Mouse (Mus musculus): ENCODE measurements around the gene Cdc5l. TPM values are rescaled to one million over a fixed set of nuclear protein-coding genes. Genes with fewer than 3 reads are reported as not detected.
"Not testable (repeated sequence)": the region's sequence is repeated elsewhere in the genome, so short reads cannot be mapped to it uniquely, and the experiment has no call there.

The Cdc5l gene
- polyA plus RNA-seq, 1 experiment from 2014 or later: 27.8 TPM

DNA sequence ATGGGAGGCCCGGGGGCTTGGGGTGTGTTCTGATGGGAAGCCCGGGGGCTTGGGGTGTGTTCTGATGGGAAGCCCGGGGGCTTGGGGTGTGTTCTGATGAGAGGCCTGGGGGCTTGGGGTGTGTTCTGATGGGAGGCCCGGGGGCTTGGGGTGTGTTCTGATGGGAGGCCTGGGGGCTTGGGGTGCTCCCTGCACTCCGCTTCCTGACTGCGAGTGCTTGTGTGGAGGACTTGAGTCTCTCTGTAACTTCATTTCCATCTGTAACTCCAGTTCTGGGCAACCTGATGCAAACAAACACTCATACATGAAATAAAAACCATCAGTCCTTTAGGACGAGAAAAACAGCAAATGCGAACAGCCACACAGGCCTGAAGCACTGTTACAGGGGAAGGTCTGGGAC lies 25.5 kb upstream of the Cdc5l start:
- WGBS (ENCODE audit: insufficient replicate concordance): 69% methylated on average over 8 of the region's 8 CpGs
- H3K27me3 ChIP-seq: no peaks in the 10 kb centered on the region
- no peaks in the 10 kb centered on the region for H3K9me3 ChIP-seq (replicated peaks)
- H3K36me3 ChIP-seq (replicated peaks): no peaks in the 10 kb centered on the region
- no peak overlapping the region for H3K4me3 ChIP-seq (replicated peaks)
- ATAC-seq (ENCODE audit: insufficient read depth): no peak
- H3K4me1 ChIP-seq (replicated peaks): no peaks in the 10 kb centered on the region
- H3K9ac ChIP-seq: no peak overlapping the region
- H3K27ac ChIP-seq (replicated peaks): no peak overlapping the region
- no peak overlapping the region for H3K4me2 ChIP-seq

DNA sequence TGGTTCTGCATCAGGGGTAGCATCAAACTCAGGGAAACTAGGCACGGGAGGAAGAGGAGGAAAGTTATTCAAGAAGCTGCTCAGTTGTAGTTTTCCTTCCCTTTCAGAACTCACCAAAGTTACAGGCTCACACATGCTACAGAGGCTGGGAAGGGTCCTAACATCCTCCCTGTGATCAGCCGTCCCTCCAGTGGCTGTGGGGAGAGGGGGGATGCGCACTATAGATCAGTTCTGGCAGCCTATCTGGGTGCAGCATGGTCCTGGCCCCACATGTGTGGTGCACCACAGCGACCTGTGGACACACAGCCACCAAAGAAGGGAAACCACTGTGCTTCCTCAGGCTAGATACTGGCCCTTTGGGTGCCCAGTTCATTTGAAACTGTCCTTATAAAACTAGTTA lies 25.0 kb upstream of the Cdc5l start:
- WGBS (ENCODE audit: insufficient replicate concordance): 55% methylated on average over 4 of the region's 4 CpGs
- ATAC-seq (ENCODE audit: insufficient read depth): no peak
- H3K9ac ChIP-seq: no peak overlapping the region
- no peaks in the 10 kb centered on the region for H3K27me3 ChIP-seq
- H3K4me2 ChIP-seq: no peak overlapping the region
- H3K27ac ChIP-seq (replicated peaks): no peak overlapping the region
- no peak overlapping the region for H3K4me3 ChIP-seq (replicated peaks)
- no peaks in the 10 kb centered on the region for H3K36me3 ChIP-seq (replicated peaks)
- no peaks in the 10 kb centered on the region for H3K9me3 ChIP-seq (replicated peaks)
- no peaks in the 10 kb centered on the region for H3K4me1 ChIP-seq (replicated peaks)

DNA sequence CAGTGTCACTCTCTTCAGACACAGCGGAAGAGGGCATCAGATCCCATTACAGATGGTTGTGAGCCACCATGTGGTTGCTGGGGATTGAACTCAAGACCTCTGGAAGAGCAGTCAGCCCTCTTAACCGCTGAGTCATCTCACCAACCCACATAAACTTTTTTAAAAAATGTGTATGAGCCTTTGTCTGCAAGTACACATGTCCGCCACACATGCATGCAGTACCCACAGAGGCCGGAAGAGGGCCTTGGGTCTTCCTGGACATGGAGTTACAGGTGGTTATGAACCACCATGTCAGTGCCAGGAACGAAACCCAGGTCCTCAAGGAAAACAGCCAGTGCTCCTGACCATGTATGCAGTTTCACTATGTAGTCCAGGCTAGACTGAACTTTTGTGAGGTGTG lies 23.9 kb upstream of the Cdc5l start:
- ATAC-seq (ENCODE audit: insufficient read depth): no peak
- no peak overlapping the region for H3K4me3 ChIP-seq (replicated peaks)
- WGBS (ENCODE audit: insufficient replicate concordance): 69% methylated on average over 5 of the region's 5 CpGs
- H3K27me3 ChIP-seq: no peaks in the 10 kb centered on the region
- no peak overlapping the region for H3K9ac ChIP-seq
- no peak overlapping the region for H3K4me2 ChIP-seq
- no peaks in the 10 kb centered on the region for H3K36me3 ChIP-seq (replicated peaks)
- no peaks in the 10 kb centered on the region for H3K9me3 ChIP-seq (replicated peaks)
- H3K4me1 ChIP-seq (replicated peaks): no peaks in the 10 kb centered on the region
- H3K27ac ChIP-seq (replicated peaks): no peak overlapping the region

DNA sequence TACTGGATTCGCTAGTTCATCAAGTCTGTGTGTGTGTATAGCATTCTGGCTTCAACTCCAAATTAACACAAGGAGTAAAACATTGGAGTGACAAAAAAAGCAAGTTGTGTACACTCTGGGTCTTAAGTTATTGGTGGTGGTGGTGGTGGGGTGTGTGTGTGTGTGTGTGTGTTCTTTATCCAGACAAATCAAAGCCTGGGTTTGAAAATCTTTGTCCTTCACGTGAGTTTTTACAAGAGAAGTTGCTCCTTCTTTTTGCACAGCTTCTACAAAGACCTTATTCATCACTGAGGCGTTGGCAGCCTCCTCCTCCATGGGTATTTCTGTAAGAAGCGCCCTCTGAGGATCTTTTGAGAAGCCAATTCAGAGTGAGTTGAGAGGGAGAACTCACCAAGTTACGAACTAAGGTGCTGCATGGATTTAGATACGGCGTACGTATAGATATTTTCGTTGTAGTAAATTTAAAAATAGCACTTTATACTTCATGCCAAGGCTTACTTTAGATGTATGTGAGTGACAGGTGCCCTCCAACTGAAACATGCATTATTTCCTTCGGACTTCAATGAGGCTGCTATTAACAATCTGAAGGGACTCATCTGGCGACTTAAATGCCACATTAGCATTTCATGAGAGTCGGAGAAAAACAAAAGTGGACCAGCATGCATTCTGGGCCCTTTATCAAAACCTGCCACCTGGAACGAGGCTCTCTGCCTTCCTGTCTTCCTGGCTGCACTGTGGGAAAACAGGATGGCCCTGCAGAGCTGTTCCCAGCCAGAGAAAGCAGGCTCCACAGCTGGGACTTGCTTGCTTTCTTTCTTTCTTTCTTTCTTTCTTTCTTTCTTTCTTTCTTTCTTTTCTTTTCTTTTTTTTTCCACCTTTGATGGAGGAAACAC lies 23.0 kb upstream of the Cdc5l start:
- H3K4me1 ChIP-seq (replicated peaks): no peaks in the 10 kb centered on the region
- no peaks in the 10 kb centered on the region for H3K27me3 ChIP-seq
- H3K4me2 ChIP-seq: no peak overlapping the region
- no peaks in the 10 kb centered on the region for H3K36me3 ChIP-seq (replicated peaks)
- no peak for ATAC-seq (ENCODE audit: insufficient read depth)
- no peaks in the 10 kb centered on the region for H3K9me3 ChIP-seq (replicated peaks)
- no peak overlapping the region for H3K9ac ChIP-seq
- no peak overlapping the region for H3K27ac ChIP-seq (replicated peaks)
- no peak overlapping the region for H3K4me3 ChIP-seq (replicated peaks)
- WGBS (ENCODE audit: insufficient replicate concordance): 61% methylated on average over 13 of the region's 13 CpGs

DNA sequence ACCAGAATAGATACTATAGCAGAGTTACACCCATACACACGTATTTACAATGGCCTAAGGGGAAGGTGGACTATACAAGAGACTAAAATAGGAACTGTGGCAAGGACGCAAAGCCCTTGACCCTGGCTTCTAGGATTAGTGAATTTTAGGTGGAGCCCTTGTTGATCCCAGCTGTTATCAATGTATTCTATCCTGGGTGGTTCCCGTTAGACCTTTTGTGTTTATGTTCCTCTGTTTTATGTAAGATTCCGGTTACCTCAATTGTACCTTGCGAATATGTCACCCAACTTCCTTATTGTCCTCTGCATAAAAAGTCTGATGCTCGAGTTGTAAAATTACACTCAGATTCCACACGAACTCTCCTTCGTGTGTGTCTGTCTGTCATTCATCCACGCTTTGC lies 22.2 kb upstream of the Cdc5l start:
- H3K4me1 ChIP-seq (replicated peaks); ATAC-seq (ENCODE audit: insufficient read depth): not testable (repeated sequence)
- 71% methylated on average over 8 of the region's 9 CpGs for WGBS (ENCODE audit: insufficient replicate concordance)

DNA sequence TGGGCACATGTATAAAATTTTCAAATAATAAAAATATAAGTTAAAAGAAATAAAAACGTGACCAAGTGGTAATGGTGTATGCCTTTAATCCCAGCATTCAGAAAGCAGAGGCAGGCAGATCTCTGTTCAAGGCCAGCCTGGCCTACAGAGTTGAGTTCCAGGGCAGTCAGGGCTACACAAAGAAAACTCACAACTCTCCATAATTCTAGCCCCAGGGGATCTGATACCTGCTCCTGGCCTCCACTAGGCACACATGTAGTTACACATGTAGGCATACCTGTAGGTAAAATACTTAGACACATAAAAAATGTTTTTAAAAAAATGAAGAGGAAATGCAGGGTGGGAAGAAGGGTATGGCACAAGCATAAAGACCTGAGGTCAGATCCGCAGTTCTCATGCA lies 21.3 kb upstream of the Cdc5l start:
- no peak overlapping the region for H3K9ac ChIP-seq
- 72% methylated on average over 2 of the region's 2 CpGs for WGBS (ENCODE audit: insufficient replicate concordance)
- ATAC-seq (ENCODE audit: insufficient read depth): no peak

More for the DNA sequence above, 22.2 kb upstream of the Cdc5l start:
- H3K9me3 ChIP-seq (replicated peaks); H3K9ac ChIP-seq; H3K4me2 ChIP-seq; H3K36me3 ChIP-seq (replicated peaks); H3K27me3 ChIP-seq; H3K27ac ChIP-seq (replicated peaks); H3K4me3 ChIP-seq (replicated peaks): not testable (repeated sequence)

DNA sequence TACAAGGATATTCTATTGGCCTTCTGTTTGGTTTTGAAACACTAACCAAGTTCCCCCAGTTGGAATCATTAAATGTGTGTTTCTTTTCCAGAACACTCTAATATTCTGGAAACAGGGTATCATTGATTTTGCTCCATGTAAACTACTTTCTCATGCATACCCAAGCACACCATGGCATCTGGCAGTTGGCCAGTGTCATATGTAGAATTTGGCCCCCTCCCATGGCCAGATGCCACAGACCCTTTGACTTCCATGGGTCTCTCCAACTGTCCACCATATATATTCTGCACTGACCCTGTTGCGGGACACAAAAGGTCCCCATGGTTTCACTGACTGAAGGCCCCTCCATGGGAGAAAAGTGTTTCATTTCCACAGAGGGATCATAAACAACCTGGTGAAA lies 18.7 kb upstream of the Cdc5l start:
- Histone ChIP-seq H3K36me3 (replicated peaks) (no peaks in the 10 kb centered on the region), H3K4me1 (replicated peaks) (no peaks in the 10 kb centered on the region), H3K9ac (no peak overlapping the region), H3K27me3 (no peaks in the 10 kb centered on the region), H3K4me3 (replicated peaks) (no peak overlapping the region), H3K9me3 (replicated peaks) (no peaks in the 10 kb centered on the region), H3K27ac (replicated peaks) (no peak overlapping the region), H3K4me2 (no peak overlapping the region)
- WGBS (ENCODE audit: insufficient replicate concordance): 79% methylated on average over 1 of the region's 1 CpGs
- ATAC-seq (ENCODE audit: insufficient read depth): no peak

More for the DNA sequence above, 21.3 kb upstream of the Cdc5l start:
- H3K9me3 ChIP-seq (replicated peaks): no peaks in the 10 kb centered on the region
- H3K27ac ChIP-seq (replicated peaks): no peak overlapping the region
- no peak overlapping the region for H3K4me3 ChIP-seq (replicated peaks)
- no peaks in the 10 kb centered on the region for H3K4me1 ChIP-seq (replicated peaks)
- H3K36me3 ChIP-seq (replicated peaks): no peaks in the 10 kb centered on the region
- no peak overlapping the region for H3K4me2 ChIP-seq
- no peaks in the 10 kb centered on the region for H3K27me3 ChIP-seq

DNA sequence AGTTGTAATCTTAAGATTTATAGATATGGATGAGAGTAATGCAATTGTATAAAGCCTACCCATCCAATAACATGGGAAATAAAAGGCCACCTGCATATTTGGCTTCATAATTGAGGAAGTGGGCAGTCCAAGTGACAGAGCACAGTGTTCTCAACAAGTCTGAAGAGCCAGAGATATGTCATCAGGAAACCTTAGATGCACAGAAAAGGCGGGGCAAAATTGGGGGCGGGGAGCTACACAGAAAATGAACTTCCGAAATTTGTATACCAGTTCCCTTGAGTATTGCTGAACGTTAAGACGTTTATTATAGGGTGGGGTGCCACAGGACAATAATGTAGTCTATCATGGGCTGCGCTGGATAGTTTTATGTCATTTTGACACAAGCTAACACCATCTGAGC lies 16.6 kb upstream of the Cdc5l start:
- Histone ChIP-seq H3K4me1 (replicated peaks) (no peaks in the 10 kb centered on the region), H3K36me3 (replicated peaks) (no peaks in the 10 kb centered on the region), H3K9me3 (replicated peaks) (no peaks in the 10 kb centered on the region), H3K27me3 (no peaks in the 10 kb centered on the region), H3K4me2 (no peak overlapping the region), H3K27ac (replicated peaks) (no peak overlapping the region), H3K9ac (no peak overlapping the region), H3K4me3 (replicated peaks) (no peak overlapping the region)
- ATAC-seq (ENCODE audit: insufficient read depth): no peak
- 42% methylated on average over 6 of the region's 6 CpGs for WGBS (ENCODE audit: insufficient replicate concordance)

DNA sequence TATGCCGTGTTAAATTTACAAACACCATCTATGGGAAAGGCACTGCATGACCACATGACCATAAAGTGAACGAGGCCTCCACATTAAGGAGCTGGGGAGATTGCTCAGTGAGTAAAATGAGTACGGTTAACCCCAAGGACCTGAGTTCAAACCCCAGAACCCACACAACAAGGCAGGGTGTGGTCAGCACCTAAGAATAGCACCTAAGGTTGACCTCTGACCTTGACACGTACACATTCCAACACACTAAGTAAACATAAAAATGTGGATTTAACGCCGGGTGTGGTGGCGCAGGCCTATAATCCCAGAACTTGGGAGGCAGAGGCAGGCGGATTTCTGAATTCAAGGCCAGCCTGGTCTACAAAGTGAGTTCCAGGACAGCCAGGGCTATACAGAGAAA lies 16.0 kb upstream of the Cdc5l start:
- no peak for ATAC-seq (ENCODE audit: insufficient read depth)
- WGBS (ENCODE audit: insufficient replicate concordance): 73% methylated on average over 8 of the region's 8 CpGs
- no peaks in the 10 kb centered on the region for H3K36me3 ChIP-seq (replicated peaks)
- no peaks in the 10 kb centered on the region for H3K4me1 ChIP-seq (replicated peaks)
- no peaks in the 10 kb centered on the region for H3K27me3 ChIP-seq
- H3K9ac ChIP-seq: no peak overlapping the region
- no peaks in the 10 kb centered on the region for H3K9me3 ChIP-seq (replicated peaks)
- no peak overlapping the region for H3K27ac ChIP-seq (replicated peaks)
- H3K4me3 ChIP-seq (replicated peaks): no peak overlapping the region
- no peak overlapping the region for H3K4me2 ChIP-seq

DNA sequence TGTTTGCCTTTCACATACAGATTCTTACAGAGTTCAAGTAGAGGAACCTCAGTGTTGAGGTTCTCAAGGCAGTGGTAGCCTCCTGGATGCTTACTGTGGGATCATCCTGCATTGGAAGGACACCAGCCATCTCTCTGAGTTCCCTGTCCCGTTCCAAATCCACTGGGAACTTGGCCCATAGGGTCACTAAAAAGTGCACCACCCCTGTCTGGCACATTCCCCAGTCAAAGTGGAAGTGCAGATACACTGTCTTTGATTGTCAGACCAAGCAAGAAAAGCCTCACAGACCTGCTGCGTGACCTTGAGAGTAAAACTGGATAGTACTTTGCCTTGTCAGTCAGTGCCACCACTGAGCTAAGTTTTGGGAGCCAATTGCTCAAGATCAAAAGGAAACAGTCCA lies 13.5 kb upstream of the Cdc5l start:
- Histone ChIP-seq H3K4me1 (replicated peaks) (no peaks in the 10 kb centered on the region), H3K4me2 (no peak overlapping the region), H3K4me3 (replicated peaks) (no peak overlapping the region), H3K36me3 (replicated peaks) (no peaks in the 10 kb centered on the region), H3K9ac (no peak overlapping the region), H3K27me3 (no peaks in the 10 kb centered on the region), H3K27ac (replicated peaks) (no peak overlapping the region), H3K9me3 (replicated peaks) (no peaks in the 10 kb centered on the region)
- WGBS (ENCODE audit: insufficient replicate concordance): 61% methylated on average over 2 of the region's 2 CpGs
- no peak for ATAC-seq (ENCODE audit: insufficient read depth)

DNA sequence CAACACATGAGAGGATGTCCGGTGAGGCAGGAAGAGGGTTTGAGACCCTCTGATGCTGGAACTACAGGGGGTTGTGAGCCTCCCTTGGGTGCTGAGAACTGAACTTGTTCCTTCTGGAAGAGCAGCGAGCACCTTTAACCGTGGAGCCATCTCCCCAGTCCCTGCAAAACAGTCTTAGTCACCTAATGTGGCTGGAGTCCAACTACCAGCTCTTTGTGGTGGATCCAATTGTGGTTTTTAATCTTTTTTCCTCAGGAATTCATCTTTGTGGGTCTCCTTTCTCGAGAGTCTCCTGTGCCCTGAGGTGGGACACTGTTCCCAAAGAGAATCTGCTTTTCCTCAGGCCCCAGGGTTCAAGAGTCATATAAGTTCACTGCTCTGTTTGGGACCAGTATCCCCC lies 12.4 kb upstream of the Cdc5l start:
- no peak for ATAC-seq (ENCODE audit: insufficient read depth)
- Histone ChIP-seq H3K27ac (replicated peaks) (no peak overlapping the region), H3K4me2 (no peak overlapping the region), H3K4me1 (replicated peaks) (no peaks in the 10 kb centered on the region), H3K27me3 (no peaks in the 10 kb centered on the region), H3K4me3 (replicated peaks) (no peak overlapping the region), H3K36me3 (replicated peaks) (0 out of 2 replicates have a peak, but pooled peaks cover 2% of the 10 kb centered on the region), H3K9me3 (replicated peaks) (no peaks in the 10 kb centered on the region), H3K9ac (no peak overlapping the region)
- WGBS (ENCODE audit: insufficient replicate concordance): 49% methylated on average over 4 of the region's 4 CpGs

DNA sequence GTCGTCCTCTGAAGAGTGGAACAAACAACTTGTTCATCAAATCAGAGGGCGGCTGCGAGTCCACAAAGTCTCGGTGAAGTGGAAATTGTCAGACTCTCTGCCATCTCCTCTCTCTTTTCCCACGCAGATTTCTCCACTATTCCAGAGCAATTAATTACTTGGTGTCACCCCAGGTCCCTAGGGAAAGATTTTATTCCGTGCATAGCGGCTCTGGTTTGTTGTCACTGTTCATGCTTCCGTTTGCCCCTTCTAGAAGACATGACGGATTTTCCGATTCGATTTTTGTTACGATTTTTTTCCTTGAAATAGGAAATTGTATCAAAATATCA lies 689 bp upstream of the Cdc5l start:
- Histone ChIP-seq H3K4me1 (replicated peaks) (peaks cover 28% of the 10 kb centered on the region), H3K27me3 (no peaks in the 10 kb centered on the region), H3K9ac (peak overlapping the region; percentile 74; the same call in 1 of the 2 replicates), H3K27ac (replicated peaks) (peak overlapping the region; percentile 98), H3K4me2 (peak overlapping the region; percentile 73), H3K36me3 (replicated peaks) (no peaks in the 10 kb centered on the region), H3K9me3 (replicated peaks) (no peaks in the 10 kb centered on the region), H3K4me3 (replicated peaks) (peak overlapping the region; percentile 99)
- ATAC-seq (ENCODE audit: insufficient read depth): no peak
- 7% methylated on average over 12 of the region's 12 CpGs for WGBS (ENCODE audit: insufficient replicate concordance)
